Mouse (Mus musculus) megakaryocyte, embryonic 14.5 days (primary cell): ENCODE data around the gene Ssbp1.

Experiments
- FLI1 ChIP-seq: IDR thresholded peaks from 2 replicates; pipeline ENCODE4 v1.6.1; 2012; ENCODE audit warnings: low read length, inconsistent platforms, mixed read lengths
- GATA1 ChIP-seq: IDR thresholded peaks from 3 replicates; pipeline ENCODE4 v1.6.1; 2012; ENCODE audit warnings: mixed read lengths, low read length, inconsistent platforms, borderline replicate concordance

- TF ChIP-seq GATA1 (no peak), FLI1 (no peak)
Observed at GRCm38 (mm10) chr6:40431812-40432211, 39.3 kb upstream of the Ssbp1 start.
